Mouse (Mus musculus): ENCODE results near the gene Cacna2d3. TPM values are rescaled to one million over a fixed set of nuclear protein-coding genes. Genes with fewer than 3 reads are reported as not detected.

Gene Cacna2d3
- total and polyA plus RNA-seq, 3 experiments: not detected

- Histone ChIP-seq H3K9me3 (replicated peaks; ENCODE audit: insufficient read depth, low read length) (no peaks in the 10 kb centered on the region), H3K27me3 (ENCODE audit: control insufficient read depth in 1 of 2, insufficient read depth in 2 of 2, low read length in 2 of 2) (no peaks in the 10 kb centered on the region), H3K4me3 (ENCODE audit: control insufficient read depth in 1 of 2, insufficient read depth in 1 of 2, low read depth in 2 of 2, low read length in 2 of 2) (no peak overlapping the region), H3K9ac (ENCODE audit: control insufficient read depth, low read depth, low read length, poor library complexity, severe bottlenecking) (no peak overlapping the region), H3K27ac (ENCODE audit: control insufficient read depth, low read depth, low read length) (no peak overlapping the region), H3K36me3 (ENCODE audit: control insufficient read depth in 1 of 2, insufficient read depth in 2 of 2, low read length in 2 of 2) (no peaks in the 10 kb centered on the region), H3K4me1 (ENCODE audit: control insufficient read depth in 1 of 2, insufficient read depth in 2 of 2, low read length in 2 of 2) (no peaks in the 10 kb centered on the region), H3K79me2 (ENCODE audit: control insufficient read depth, insufficient read depth, low read length, poor library complexity) (no peaks in the 10 kb centered on the region)
- no peak for DNase-seq (ENCODE audit: low read depth, low spot score)
- TF ChIP-seq MAFK (IDR thresholded peaks at IDR 0.05; ENCODE audit: borderline replicate concordance, low read depth, low read length) (no peak), USF2 (IDR thresholded peaks at IDR 0.05; ENCODE audit: borderline replicate concordance in 1 of 2, insufficient read depth in 1 of 2, low read depth in 1 of 2, low read length in 2 of 2) (no peak), ZC3H11A (IDR thresholded peaks at IDR 0.05; ENCODE audit: low read depth, low read length) (no peak), MYB (IDR thresholded peaks at IDR 0.05; ENCODE audit: low read depth, low read length) (no peak), EP300 (IDR thresholded peaks at IDR 0.05; ENCODE audit: low read depth in 1 of 2, low read length in 2 of 2) (no peak), BHLHE40 (IDR thresholded peaks at IDR 0.05; ENCODE audit: borderline replicate concordance, low read depth, low read length) (no peak), SIN3A (IDR thresholded peaks at IDR 0.05; ENCODE audit: low read length) (no peak), JUND (IDR thresholded peaks at IDR 0.05; ENCODE audit: low read depth, low read length) (no peak), E2F4 (IDR thresholded peaks at IDR 0.05; ENCODE audit: borderline replicate concordance, low read depth, low read length) (no peak), NRF1 (IDR thresholded peaks at IDR 0.05; ENCODE audit: insufficient read depth, low read depth, low read length, poor library complexity, severe bottlenecking) (no peak), ZMIZ1 (IDR thresholded peaks at IDR 0.05; ENCODE audit: low read depth, low read length) (no peak), RCOR1 (IDR thresholded peaks at IDR 0.05; ENCODE audit: low read depth, low read length) (no peak), MAZ (IDR thresholded peaks at IDR 0.05; ENCODE audit: low read depth, low read length) (no peak), RAD21 (IDR thresholded peaks at IDR 0.05; ENCODE audit: low read depth, low read length) (no peak)
Measured at GRCm38 (mm10) chr14:28864925-28865324, 856.7 kb downstream of the Cacna2d3 start.

- Histone ChIP-seq H3K27ac (ENCODE audit: control insufficient read depth, low read depth, low read length) (no peak overlapping the region), H3K36me3 (ENCODE audit: control insufficient read depth in 1 of 2, insufficient read depth in 2 of 2, low read length in 2 of 2) (no peaks in the 10 kb centered on the region), H3K4me1 (ENCODE audit: control insufficient read depth in 1 of 2, insufficient read depth in 2 of 2, low read length in 2 of 2) (no peaks in the 10 kb centered on the region), H3K79me2 (ENCODE audit: control insufficient read depth, insufficient read depth, low read length, poor library complexity) (no peaks in the 10 kb centered on the region), H3K4me3 (ENCODE audit: control insufficient read depth in 1 of 2, insufficient read depth in 1 of 2, low read depth in 2 of 2, low read length in 2 of 2) (no peak overlapping the region), H3K9ac (ENCODE audit: control insufficient read depth, low read depth, low read length, poor library complexity, severe bottlenecking) (no peak overlapping the region), H3K9me3 (replicated peaks; ENCODE audit: insufficient read depth, low read length) (no peaks in the 10 kb centered on the region), H3K27me3 (ENCODE audit: control insufficient read depth in 1 of 2, insufficient read depth in 2 of 2, low read length in 2 of 2) (no peaks in the 10 kb centered on the region)
- DNase-seq (ENCODE audit: low read depth, low spot score): no peak
- no peak for TF ChIP-seq UBTF (IDR thresholded peaks at IDR 0.05; ENCODE audit: borderline replicate concordance, insufficient read depth, low read depth, low read length)
- TF ChIP-seq ZC3H11A (IDR thresholded peaks at IDR 0.05; ENCODE audit: low read depth, low read length): no peak
- TF ChIP-seq CTCF (IDR thresholded peaks at IDR 0.05 in 2 of 3, conservative IDR thresholded peaks at IDR 0.05 in 1 of 3; ENCODE audit: control insufficient read depth in 1 of 3, insufficient read depth in 1 of 3, low read depth in 2 of 3, low read length in 3 of 3, poor library complexity in 1 of 3, severe bottlenecking in 1 of 3): no peak
- TF ChIP-seq MAZ (IDR thresholded peaks at IDR 0.05; ENCODE audit: low read depth, low read length): no peak
- no peak for TF ChIP-seq MEF2A (IDR thresholded peaks at IDR 0.05; ENCODE audit: extremely low read depth, insufficient replicate concordance, low read depth, low read length, poor library complexity, severe bottlenecking)
- no peak for TF ChIP-seq SMC3 (IDR thresholded peaks at IDR 0.05; ENCODE audit: low read depth, low read length)
- TF ChIP-seq JUND (IDR thresholded peaks at IDR 0.05; ENCODE audit: low read depth, low read length): no peak
- no peak for TF ChIP-seq ETS1 (IDR thresholded peaks at IDR 0.05; ENCODE audit: low read depth, low read length)
- TF ChIP-seq KAT2A (conservative IDR thresholded peaks at IDR 0.05; ENCODE audit: low read depth, low read length): no peak
- TF ChIP-seq ZMIZ1 (IDR thresholded peaks at IDR 0.05; ENCODE audit: low read depth, low read length): no peak
- TF ChIP-seq ZNF384 (IDR thresholded peaks at IDR 0.05; ENCODE audit: low read depth, low read length): no peak
- TF ChIP-seq RAD21 (IDR thresholded peaks at IDR 0.05; ENCODE audit: low read depth, low read length): no peak
- TF ChIP-seq NELFE (IDR thresholded peaks at IDR 0.05; ENCODE audit: low read depth, low read length): no peak
- TF ChIP-seq RCOR1 (IDR thresholded peaks at IDR 0.05; ENCODE audit: low read depth, low read length): no peak
- TF ChIP-seq GABPA (IDR thresholded peaks at IDR 0.05; ENCODE audit: low read depth, low read length): no peak
- TF ChIP-seq ZKSCAN1 (IDR thresholded peaks at IDR 0.05; ENCODE audit: low read depth, low read length): no peak
Measured at GRCm38 (mm10) chr14:28861142-28861541, 860.5 kb downstream of the Cacna2d3 start.

Measured in MEL (cell line).